Mouse (Mus musculus) B cell, adult 2 months (primary cell): Measurements from ENCODE around the gene Fam210b.
"Not testable (repeated sequence)": the region's sequence is repeated elsewhere in the genome, so short reads cannot be mapped to it uniquely, and the experiment has no call there.

Experiments
- DNase-seq, 2 experiments: peaks; one replicate each; pipeline ENCODE4 v3.0.0; 2022

The Fam210b gene

DNA sequence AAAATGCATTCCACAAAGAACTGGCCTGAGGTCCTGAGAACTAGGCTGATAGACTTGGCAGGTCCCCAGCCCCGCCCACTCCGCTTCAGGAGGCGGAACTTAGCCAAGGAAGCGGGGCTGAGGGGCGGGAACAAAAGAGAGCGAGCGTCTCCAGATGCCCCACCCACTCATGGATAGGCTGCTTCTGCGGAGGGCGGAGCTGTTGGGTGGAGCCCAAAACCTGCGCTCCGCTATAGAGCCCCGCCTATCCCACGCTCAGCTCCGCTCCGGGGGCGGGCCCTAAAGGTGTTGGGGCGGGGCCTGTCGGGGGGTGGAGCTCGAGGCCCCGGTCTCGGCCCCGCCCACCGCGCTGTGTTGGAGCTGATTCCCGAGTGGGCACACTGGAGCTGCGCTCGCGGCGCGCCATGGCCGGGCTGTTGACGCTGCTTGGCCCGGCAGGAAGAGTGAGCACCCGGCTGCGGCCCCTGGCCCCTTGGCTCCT, at the start of gene Fam210b:
Fam210b (plus strand) TSS at position 308 of the 481 bp plus-strand sequence.
- DNase-seq = peak; percentile 96 to 97

GRCm38 (mm10) chr2:172298083-172298482, 47.3 kb upstream of the Fam210b start:
- no peak for DNase-seq

GRCm38 (mm10) chr2:172298542-172298941, 46.8 kb upstream of the Fam210b start:
- no peak for DNase-seq

- no peak for DNase-seq
Observed at GRCm38 (mm10) chr2:172299126-172299921, 46.0 kb upstream of the Fam210b start.

DNA sequence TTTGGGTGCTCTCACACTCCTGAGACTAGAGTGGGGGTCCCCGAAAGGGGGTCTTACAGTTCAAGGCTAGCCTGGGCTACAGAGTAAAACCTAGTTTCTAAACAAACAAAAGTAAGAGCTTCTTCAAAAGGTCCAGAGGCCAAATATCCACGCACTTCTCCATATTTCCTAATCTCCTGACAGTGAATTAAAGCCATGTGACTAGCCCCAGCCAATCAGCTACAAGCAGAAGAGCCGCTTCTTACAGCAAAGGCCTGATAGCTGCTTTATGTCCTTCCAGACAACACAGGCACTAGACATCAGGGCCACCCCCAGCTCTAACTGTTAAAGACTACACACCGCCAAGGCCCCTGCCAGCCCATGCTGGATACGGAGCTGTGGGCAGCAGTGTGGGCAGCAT, 43.0 kb upstream of the Fam210b start:
- no peak for DNase-seq

DNA sequence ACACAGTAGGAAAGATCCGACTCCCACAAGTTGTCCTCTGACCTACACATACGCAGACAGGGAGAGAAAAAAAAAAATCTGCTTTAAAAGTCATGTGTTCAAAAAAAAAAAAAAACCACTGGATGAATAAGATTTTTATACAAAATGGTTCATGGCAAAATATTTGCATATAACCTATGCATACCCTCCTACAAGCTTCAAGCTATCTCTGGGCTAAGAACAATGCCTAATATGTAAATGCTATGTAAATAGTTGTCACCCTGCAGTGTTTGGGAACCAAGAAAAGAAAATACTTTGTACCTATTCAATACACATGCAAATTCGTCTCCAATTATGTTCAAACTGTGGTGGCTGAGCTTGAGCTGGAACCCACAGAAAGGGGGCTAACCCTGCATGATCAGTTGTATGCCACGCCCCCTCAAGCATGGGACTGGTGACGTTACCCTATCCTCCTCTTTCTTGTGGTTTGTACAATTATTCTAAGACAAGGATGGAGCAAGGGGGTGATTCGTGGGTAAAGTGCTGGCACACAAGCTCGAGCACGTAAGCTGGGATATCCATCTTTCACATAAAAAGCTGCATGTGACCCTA, 41.2 kb upstream of the Fam210b start:
- DNase-seq = no peak

DNA sequence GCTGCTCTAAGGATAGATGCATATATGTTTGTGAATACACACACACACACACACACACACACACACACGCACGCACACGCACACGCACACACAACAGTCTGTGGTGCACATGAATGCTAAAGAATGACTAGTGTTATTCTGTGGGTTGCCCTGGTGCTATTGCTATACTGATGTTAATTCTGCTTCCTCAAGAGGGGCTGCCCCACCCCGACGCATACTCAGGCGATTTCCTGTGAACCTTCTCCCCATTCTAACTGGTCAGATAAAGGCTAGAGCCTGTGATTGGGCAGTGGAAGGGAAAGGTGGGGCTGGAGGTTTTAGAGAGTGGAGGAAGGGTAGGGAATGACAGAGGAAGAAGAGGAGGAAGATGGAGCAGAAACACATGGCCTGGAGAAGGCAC, 39.8 kb upstream of the Fam210b start:
- not testable (repeated sequence) for DNase-seq

GRCm38 (mm10) chr2:172306544-172306943, 38.8 kb upstream of the Fam210b start:
- DNase-seq = no peak

- no peak for DNase-seq
Observed at GRCm38 (mm10) chr2:172311731-172312130, 33.6 kb upstream of the Fam210b start.

DNA sequence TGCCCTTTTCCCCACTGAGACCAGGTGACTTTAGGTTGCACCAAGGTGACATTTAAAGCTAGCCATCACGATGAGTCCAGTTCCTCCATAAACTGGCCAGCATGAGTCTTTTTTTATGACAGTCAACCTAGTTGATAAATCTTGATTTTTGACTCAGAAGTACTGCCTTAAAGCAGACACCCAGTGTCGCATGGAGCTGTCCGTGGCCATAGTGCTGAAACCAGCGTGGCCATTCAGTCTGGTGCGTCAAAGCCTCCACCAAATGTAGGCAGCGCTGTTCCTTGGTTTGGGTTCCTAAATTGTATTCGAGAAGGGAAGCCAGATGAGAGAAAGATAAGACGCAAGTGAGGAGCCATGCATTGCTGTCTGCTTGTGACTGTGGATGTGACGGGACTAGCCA, 24.5 kb upstream of the Fam210b start:
- DNase-seq = peak; percentile 15 to 20

GRCm38 (mm10) chr2:172328248-172328647, 17.1 kb upstream of the Fam210b start:
- no peak for DNase-seq

- peak; percentile 19 to 21 for DNase-seq
Observed at GRCm38 (mm10) chr2:172329179-172329578, 16.2 kb upstream of the Fam210b start.

GRCm38 (mm10) chr2:172338206-172338942, 7.0 kb upstream of the Fam210b start:
- DNase-seq = no peak

GRCm38 (mm10) chr2:172340936-172341335, 4.4 kb upstream of the Fam210b start:
- no peak for DNase-seq

GRCm38 (mm10) chr2:172341606-172342005, 3.8 kb upstream of the Fam210b start:
- DNase-seq = no peak

- DNase-seq = no peak
Observed at GRCm38 (mm10) chr2:172343751-172344150, 1.6 kb upstream of the Fam210b start.

DNA sequence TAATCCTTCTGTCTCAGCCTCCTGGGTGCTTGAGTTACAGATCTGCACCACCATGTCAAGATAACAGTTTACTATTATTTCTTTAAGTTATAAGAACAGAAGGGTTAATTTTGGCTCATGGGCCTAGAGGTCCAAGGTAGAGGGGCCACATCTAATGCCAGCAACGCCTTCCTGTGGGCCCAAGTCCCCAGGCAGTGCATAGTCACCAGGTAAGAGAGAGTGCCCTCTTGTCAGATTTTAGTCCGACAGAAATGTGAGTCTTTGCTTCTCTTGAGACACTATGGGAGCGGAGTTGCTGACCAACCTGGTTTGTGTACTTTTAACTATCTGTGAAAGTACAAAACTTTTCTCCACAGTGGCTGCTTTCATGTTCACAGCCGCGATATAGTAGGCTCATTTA, 696 bp upstream of the Fam210b start:
- peak in 1 of 2 experiments; percentile 3 for DNase-seq

- DNase-seq = peak in 1 of 2 experiments; percentile 16
Observed at GRCm38 (mm10) chr2:172346034-172346929, 917 bp downstream of the Fam210b start.

DNA sequence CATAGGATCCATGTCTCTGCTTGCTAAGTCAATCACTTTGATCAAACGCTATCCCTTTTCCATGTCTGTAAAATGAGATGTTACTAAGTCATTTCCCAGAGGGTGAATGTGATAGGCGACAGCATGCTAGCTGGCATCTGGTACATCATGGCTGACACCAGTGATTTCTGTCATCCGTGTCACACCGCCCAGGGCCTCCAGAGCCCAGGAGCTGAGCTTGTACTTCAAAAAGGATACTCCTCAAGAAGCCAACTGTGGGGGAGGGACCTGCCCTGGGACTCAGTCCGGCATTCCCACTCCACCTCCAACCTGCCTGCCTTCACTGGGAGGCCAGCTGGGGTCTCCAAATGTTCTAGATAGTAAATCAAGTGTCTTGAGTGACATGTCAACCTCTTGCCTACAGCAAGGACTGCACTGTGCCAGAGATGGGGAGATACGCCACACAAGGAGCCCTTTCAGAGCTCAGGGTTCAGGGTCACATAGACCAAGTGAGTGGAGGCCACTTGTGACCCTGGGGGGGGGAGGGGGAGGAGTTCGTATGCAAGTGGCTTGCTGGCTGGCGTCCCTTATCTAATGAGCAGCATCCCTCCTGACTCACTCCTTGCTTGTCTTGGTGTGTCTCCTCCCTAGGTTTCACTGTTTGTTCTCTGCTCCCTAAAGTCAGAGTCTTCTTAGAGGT, 1.7 kb downstream of the Fam210b start:
- DNase-seq = no peak

DNA sequence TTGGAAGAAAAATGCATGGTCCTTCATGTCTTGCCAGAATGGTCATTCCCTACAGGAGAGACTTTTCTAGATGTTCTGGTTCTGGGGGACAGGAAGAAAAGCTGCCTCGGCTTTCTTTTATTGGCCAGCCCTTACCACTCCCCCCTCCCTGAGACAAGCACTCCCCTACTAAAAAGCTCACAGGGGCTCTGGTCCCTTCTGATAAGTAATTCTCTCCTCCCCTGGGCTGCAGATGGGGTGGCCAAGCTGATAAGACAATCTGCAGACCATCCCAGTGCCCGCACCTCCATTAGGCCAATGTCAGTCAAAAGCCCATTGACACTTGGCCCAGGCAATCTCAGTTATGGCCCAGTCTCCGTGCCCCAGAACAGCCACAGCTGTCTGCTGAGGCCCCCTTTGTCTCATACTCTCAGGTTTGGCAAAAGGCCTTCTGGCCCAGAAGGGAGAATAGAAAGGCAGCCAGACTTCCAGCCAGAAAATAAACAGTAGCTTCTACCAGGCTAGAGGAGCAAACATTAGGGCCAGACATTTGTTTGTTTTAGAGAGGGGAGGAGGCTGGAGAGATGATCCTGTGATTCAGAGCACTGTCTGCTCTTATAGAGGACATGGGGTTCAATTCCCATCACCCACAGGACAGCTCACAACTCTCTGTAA, 3.1 kb downstream of the Fam210b start:
- DNase-seq = no peak

DNA sequence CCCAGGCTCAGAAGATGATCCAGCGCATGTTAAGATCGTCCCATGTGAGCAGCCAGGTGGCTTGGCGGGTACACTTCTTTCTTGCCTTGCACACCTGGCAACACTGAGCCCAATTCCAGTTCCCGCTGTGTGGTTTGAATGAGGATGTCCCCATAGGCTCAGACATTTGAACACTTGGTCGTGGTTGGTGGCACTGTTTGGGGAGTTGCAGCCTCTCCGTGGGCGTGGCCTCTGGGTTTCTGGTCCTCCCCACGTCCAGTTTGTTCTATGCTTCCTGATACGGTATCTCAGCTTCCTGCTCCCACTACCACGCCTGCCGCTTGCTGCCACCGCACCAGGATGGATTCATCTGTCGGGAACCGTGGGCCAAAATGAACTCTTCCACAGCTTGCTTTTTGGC, 4.4 kb downstream of the Fam210b start:
- DNase-seq = no peak
